Mouse (Mus musculus) bone marrow, adult 2 months (tissue): ENCODE data around the gene Ick. TPM values are rescaled to one million over a fixed set of nuclear protein-coding genes. Genes with fewer than 3 reads are reported as not detected.
"Not testable (repeated sequence)": the region's sequence is repeated elsewhere in the genome, so short reads cannot be mapped to it uniquely, and the experiment has no call there.

Experiments
- H3K27ac ChIP-seq: fragments of 200-500 bp; 2 replicates; pipeline ENCODE4 v1.5.1; 2012; ENCODE audit warnings: low read depth, mild to moderate bottlenecking, control low read depth, inconsistent platforms, low read length; ENCODE audit not compliant: control insufficient read depth, poor library complexity, insufficient read depth
- H3K4me1 ChIP-seq: fragments of 200-500 bp; 2 replicates; pipeline ENCODE4 v1.6.1; 2011; ENCODE audit warnings: low read length; ENCODE audit not compliant: control insufficient read depth, insufficient read depth
- H3K4me3 ChIP-seq: fragments of 200-500 bp; replicated peaks from 2 replicates; pipeline ENCODE3; 2011; ENCODE audit warnings: mild to moderate bottlenecking, low read depth, low read length, control low read depth; ENCODE audit not compliant: control insufficient read depth
- CTCF ChIP-seq: fragments of 200-500 bp; IDR thresholded peaks from 2 replicates; pipeline ENCODE4 v1.5.1; 2011; ENCODE audit warnings: low read length, control low read depth; ENCODE audit not compliant: control insufficient read depth, insufficient read depth
- POLR2A ChIP-seq: fragments of 200-500 bp; IDR thresholded peaks from 2 replicates; pipeline ENCODE4 v1.6.1; 2011; ENCODE audit warnings: low read depth, mild to moderate bottlenecking, control low read depth, low read length, borderline replicate concordance; ENCODE audit not compliant: control insufficient read depth
- WGBS: fragments of 180-500 bp; shearing (Covaris S2); methylation state at CpG from one replicate; pipeline ENCODE4 v1.1.7; 2018; 5-methylcytosine and 5-hydroxymethylcytosine counted together
- polyA plus RNA-seq: library from polyadenylated mRNA; stranded (reverse); fragments of >200 nt; gene quantifications from 2 replicates; pipeline ENCODE4 v1.2.4, GENCODE M21; 2011; ENCODE audit warnings: low replicate concordance; ENCODE audit not compliant: missing spikeins, insufficient read depth, insufficient read length

Gene Ick
- polyA plus RNA-seq = 4.4 and 6.5 TPM in 2 replicates

DNA sequence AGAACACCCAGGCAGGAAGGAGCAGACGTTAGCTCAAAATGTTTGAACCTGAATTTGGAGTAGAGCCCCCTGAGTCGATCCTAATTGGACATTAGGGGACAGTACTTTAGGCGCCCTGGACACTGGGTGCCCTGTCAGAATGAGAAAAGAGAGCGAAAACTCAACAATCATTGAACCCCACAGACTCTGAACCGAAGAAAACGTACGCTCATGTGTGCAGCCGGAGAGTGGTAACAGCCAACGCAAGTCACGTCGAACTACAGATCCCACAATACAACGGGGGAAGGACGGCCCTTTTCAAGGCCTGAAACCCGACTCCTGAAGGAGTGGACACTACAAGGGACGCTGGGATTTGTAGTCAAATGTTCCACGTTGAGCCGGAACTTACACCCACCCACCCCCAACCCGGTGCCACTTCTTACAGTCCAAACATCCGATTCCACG, at the start of gene Ick, which contains the start of gene Fbxo9:
Gene Ick, plus strand, starts transcription at position 397 of the 444 bp plus-strand sequence.
Gene Fbxo9, minus strand, starts transcription at position 270 of the 444 bp plus-strand sequence.
- TF ChIP-seq POLR2A (no peak), CTCF (no peak)
- peak within 1 kb of the TSS; percentile 98 for H3K27ac ChIP-seq
- H3K4me3 ChIP-seq = peak within 1 kb of the TSS; percentile 88
- no peaks in the 10 kb centered on the region; the same call in 1 of the 2 replicates for H3K4me1 ChIP-seq
- WGBS = under 1% methylated on average over 20 of the region's 20 CpGs

DNA sequence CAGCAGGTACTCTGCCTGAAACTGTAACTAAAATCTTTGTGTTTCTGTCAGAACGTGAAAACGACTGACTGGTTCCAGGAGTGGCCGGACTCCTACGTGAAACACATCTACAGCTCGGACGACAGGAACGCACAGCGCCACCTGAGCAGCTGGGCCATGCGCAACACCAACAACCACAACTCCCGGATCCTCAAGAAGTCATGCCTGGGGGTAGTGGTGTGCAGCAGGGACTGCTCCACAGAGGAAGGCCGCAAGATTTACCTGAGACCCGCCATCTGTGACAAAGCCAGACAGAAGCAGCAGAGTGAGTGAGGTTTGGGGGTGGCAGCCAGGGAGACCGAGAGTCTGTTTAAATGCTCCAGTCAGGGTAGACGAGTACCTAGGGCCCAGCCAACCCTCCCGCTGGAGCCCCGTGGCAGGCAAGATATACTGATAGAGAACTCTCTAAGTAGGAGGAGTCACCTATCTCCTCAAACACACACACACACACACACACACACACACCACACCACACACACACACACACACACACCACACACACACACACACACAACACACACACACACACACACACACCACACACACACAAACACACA, 49.4 kb upstream of the Ick start:
- H3K4me1 ChIP-seq = no peaks in the 10 kb centered on the region
- TF ChIP-seq CTCF (no peak), POLR2A (no peak)
- WGBS = 79% methylated on average over 16 of the region's 16 CpGs
- no peak overlapping the region for H3K4me3 ChIP-seq
- no peak overlapping the region for H3K27ac ChIP-seq

GRCm38 (mm10) chr9:78062392-78062791, 46.6 kb upstream of the Ick start:
- Histone ChIP-seq H3K4me1 (no peaks in the 10 kb centered on the region), H3K27ac (no peak overlapping the region), H3K4me3 (no peak overlapping the region)
- WGBS = 85% methylated on average over 9 of the region's 9 CpGs
- no peak for TF ChIP-seq POLR2A

GRCm38 (mm10) chr9:78064121-78064520, 44.9 kb upstream of the Ick start:
- WGBS = 81% methylated on average over 10 of the region's 10 CpGs
- TF ChIP-seq POLR2A = no peak
- no peak for TF ChIP-seq CTCF
- Histone ChIP-seq H3K4me1 (no peaks in the 10 kb centered on the region), H3K4me3 (no peak overlapping the region), H3K27ac (no peak overlapping the region)

- 48% methylated on average over 5 of the region's 5 CpGs for WGBS
Measured at GRCm38 (mm10) chr9:78070496-78070895, 38.5 kb upstream of the Ick start.

DNA sequence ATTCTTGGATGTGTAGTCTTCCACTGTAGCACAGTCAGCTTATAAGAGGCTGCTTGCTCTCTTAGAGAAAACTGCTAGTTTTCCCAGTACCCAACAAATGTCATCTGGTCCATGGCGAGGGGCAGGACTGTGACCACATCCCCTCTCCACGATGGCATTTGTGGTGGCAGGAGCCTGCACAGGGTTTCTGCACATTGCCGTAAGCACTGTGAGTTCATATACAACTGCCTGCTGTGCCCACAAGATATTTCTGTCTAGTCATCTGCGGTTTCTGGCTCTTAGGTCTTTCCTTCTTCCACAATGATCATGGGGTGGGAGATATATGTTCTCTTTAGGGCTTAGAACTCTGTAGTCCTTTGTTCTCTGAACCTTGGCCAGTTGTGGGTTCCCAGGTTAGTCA, 37.4 kb upstream of the Ick start:
- TF ChIP-seq CTCF = no peak
- TF ChIP-seq POLR2A = no peak
- 7% methylated on average over 4 of the region's 4 CpGs for WGBS
- no peak overlapping the region for H3K4me3 ChIP-seq
- H3K4me1 ChIP-seq = no peaks in the 10 kb centered on the region; the same call in 1 of the 2 replicates
- no peak overlapping the region for H3K27ac ChIP-seq

More at GRCm38 (mm10) chr9:78070496-78070895, 38.5 kb upstream of the Ick start:
- no peak for TF ChIP-seq POLR2A
- TF ChIP-seq CTCF = no peak
- Histone ChIP-seq H3K27ac (no peak overlapping the region), H3K4me1 (no peaks in the 10 kb centered on the region; the same call in 1 of the 2 replicates), H3K4me3 (no peak overlapping the region)

DNA sequence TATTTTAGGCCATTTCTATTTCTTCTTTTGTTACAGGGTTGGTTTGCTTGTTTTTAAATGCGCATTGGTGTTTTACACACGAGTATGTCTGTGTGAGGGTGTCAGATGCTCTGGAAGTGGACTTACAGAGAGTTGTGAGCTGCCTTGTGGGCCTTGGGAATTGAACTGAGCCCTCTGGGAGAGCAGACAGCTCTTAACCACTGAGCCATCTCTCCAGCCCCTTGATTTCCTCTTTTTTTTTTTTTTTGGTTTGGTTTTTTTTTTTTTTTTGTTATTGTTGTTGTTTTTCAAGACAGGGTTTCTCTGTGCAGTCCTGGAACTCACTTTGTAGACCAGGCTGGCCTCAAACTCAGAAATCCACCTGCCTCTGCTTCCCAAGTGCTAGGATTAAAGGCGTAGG, 35.7 kb upstream of the Ick start:
- H3K4me1 ChIP-seq, H3K4me3 ChIP-seq, H3K27ac ChIP-seq: not testable (repeated sequence)
- WGBS = 53% methylated on average over 3 of the region's 3 CpGs

- TF ChIP-seq CTCF = no peak
- no peak for TF ChIP-seq POLR2A
- Histone ChIP-seq H3K27ac (no peak overlapping the region), H3K4me1 (no peaks in the 10 kb centered on the region; the same call in 1 of the 2 replicates), H3K4me3 (peak overlapping the region; percentile 6)
- WGBS = 43% methylated on average over 13 of the region's 13 CpGs
Measured at GRCm38 (mm10) chr9:78073713-78074340, 35.2 kb upstream of the Ick start.
